Mouse (Mus musculus): Measurements from ENCODE around the gene Gm38394. TPM values are rescaled to one million over a fixed set of nuclear protein-coding genes. Genes with fewer than 3 reads are reported as not detected.
"Not testable (repeated sequence)": the region's sequence is repeated elsewhere in the genome, so short reads cannot be mapped to it uniquely, and the experiment has no call there.

The Gm38394 gene
- 7.0 and 8.8 TPM in 2 replicates for polyA plus RNA-seq (2014; fragmentation: Nextera tagmentation; extraction: Ambion mirVana)

- no peaks in the 10 kb centered on the region for H3K27me3 ChIP-seq (ENCODE audit: control insufficient read depth, insufficient read depth, low read length)
- H3K9me3 ChIP-seq (replicated peaks; ENCODE audit: control insufficient read depth, low read length) = no peaks in the 10 kb centered on the region
- 3% methylated on average over 26 of the region's 26 CpGs for WGBS
- H3K36me3 ChIP-seq (replicated peaks; ENCODE audit: control insufficient read depth, insufficient read depth, low read depth, low read length) = no peaks in the 10 kb centered on the region
- peak within 1 kb of the TSS; percentile 87 for H3K27ac ChIP-seq (replicated peaks; ENCODE audit: low read depth, low read length)
- peak within 1 kb of the TSS; percentile 71 for H3K4me2 ChIP-seq (ENCODE audit: low read depth, low read length)
- peaks cover 4% of the 10 kb centered on the region; the same call in 1 of the 2 replicates for H3K4me1 ChIP-seq (ENCODE audit: control insufficient read depth, insufficient read depth, low read length)
- DNase-seq (ENCODE audit: low spot score) (peak; percentile 99), ATAC-seq (replicated peaks; ENCODE audit: insufficient number of reproducible peaks, low FRiP score, low TSS enrichment, low read depth) (peak; percentile 98)
- H3K9ac ChIP-seq (replicated peaks; ENCODE audit: low read length) = peak within 1 kb of the TSS; percentile 92
- H3K4me3 ChIP-seq (ENCODE audit: low read depth, low read length) = peak within 1 kb of the TSS; percentile 89
Observed at GRCm38 (mm10) chr1:133661203-133661933, at the start of gene Gm38394. Gene Gm38394, minus strand, starts transcription at chr1:133661318.

- no peak overlapping the region for H3K27ac ChIP-seq (replicated peaks; ENCODE audit: low read depth, low read length)
- no peaks in the 10 kb centered on the region for H3K27me3 ChIP-seq (ENCODE audit: control insufficient read depth, insufficient read depth, low read length)
- H3K4me2 ChIP-seq (ENCODE audit: low read depth, low read length) = no peak overlapping the region
- H3K9me3 ChIP-seq (replicated peaks; ENCODE audit: control insufficient read depth, low read length) = no peaks in the 10 kb centered on the region
- 0 out of 2 replicates have a peak, but pooled peaks cover 2% of the 10 kb centered on the region for H3K4me1 ChIP-seq (ENCODE audit: control insufficient read depth, insufficient read depth, low read length)
- DNase-seq (ENCODE audit: low spot score) (no peak), ATAC-seq (replicated peaks; ENCODE audit: insufficient number of reproducible peaks, low FRiP score, low TSS enrichment, low read depth) (no peak)
- no peak overlapping the region for H3K4me3 ChIP-seq (ENCODE audit: low read depth, low read length)
- WGBS = 62% methylated on average over 6 of the region's 6 CpGs
- H3K9ac ChIP-seq (replicated peaks; ENCODE audit: low read length) = no peak overlapping the region
- no peaks in the 10 kb centered on the region for H3K36me3 ChIP-seq (replicated peaks; ENCODE audit: control insufficient read depth, insufficient read depth, low read depth, low read length)
Observed at GRCm38 (mm10) chr1:133710895-133711294, 49.8 kb upstream of the Gm38394 start.

- Histone ChIP-seq H3K9me3 (replicated peaks; ENCODE audit: control insufficient read depth, low read length) (no peaks in the 10 kb centered on the region), H3K4me3 (ENCODE audit: low read depth, low read length) (no peak overlapping the region), H3K4me2 (ENCODE audit: low read depth, low read length) (no peak overlapping the region), H3K27ac (replicated peaks; ENCODE audit: low read depth, low read length) (no peak overlapping the region), H3K36me3 (replicated peaks; ENCODE audit: control insufficient read depth, insufficient read depth, low read depth, low read length) (no peaks in the 10 kb centered on the region), H3K4me1 (ENCODE audit: control insufficient read depth, insufficient read depth, low read length) (0 out of 2 replicates have a peak, but pooled peaks cover 2% of the 10 kb centered on the region), H3K9ac (replicated peaks; ENCODE audit: low read length) (no peak overlapping the region), H3K27me3 (ENCODE audit: control insufficient read depth, insufficient read depth, low read length) (no peaks in the 10 kb centered on the region)
- 0 out of 2 replicates have a peak, but pooled peaks have one; percentile 50 for ATAC-seq (replicated peaks; ENCODE audit: insufficient number of reproducible peaks, low FRiP score, low TSS enrichment, low read depth)
- no peak for DNase-seq (ENCODE audit: low spot score)
- WGBS = 73% methylated on average over 3 of the region's 3 CpGs
Observed at GRCm38 (mm10) chr1:133709292-133709691, 48.2 kb upstream of the Gm38394 start.

GRCm38 (mm10) chr1:133701824-133702223, 40.7 kb upstream of the Gm38394 start:
- not testable (repeated sequence) for ATAC-seq (replicated peaks; ENCODE audit: insufficient number of reproducible peaks, low FRiP score, low TSS enrichment, low read depth); H3K9me3 ChIP-seq (replicated peaks; ENCODE audit: control insufficient read depth, low read length); H3K4me1 ChIP-seq (ENCODE audit: control insufficient read depth, insufficient read depth, low read length); DNase-seq (ENCODE audit: low spot score); H3K36me3 ChIP-seq (replicated peaks; ENCODE audit: control insufficient read depth, insufficient read depth, low read depth, low read length); H3K4me3 ChIP-seq (ENCODE audit: low read depth, low read length); H3K27me3 ChIP-seq (ENCODE audit: control insufficient read depth, insufficient read depth, low read length); H3K9ac ChIP-seq (replicated peaks; ENCODE audit: low read length); H3K4me2 ChIP-seq (ENCODE audit: low read depth, low read length); H3K27ac ChIP-seq (replicated peaks; ENCODE audit: low read depth, low read length)
- 8% methylated on average over 1 of the region's 2 CpGs for WGBS

- Histone ChIP-seq H3K27ac (replicated peaks; ENCODE audit: low read depth, low read length) (no peak overlapping the region), H3K9ac (replicated peaks; ENCODE audit: low read length) (no peak overlapping the region), H3K4me1 (ENCODE audit: control insufficient read depth, insufficient read depth, low read length) (peaks cover 4% of the 10 kb centered on the region; the same call in 1 of the 2 replicates), H3K4me3 (ENCODE audit: low read depth, low read length) (no peak overlapping the region), H3K9me3 (replicated peaks; ENCODE audit: control insufficient read depth, low read length) (no peaks in the 10 kb centered on the region), H3K27me3 (ENCODE audit: control insufficient read depth, insufficient read depth, low read length) (no peaks in the 10 kb centered on the region), H3K36me3 (replicated peaks; ENCODE audit: control insufficient read depth, insufficient read depth, low read depth, low read length) (no peaks in the 10 kb centered on the region), H3K4me2 (ENCODE audit: low read depth, low read length) (no peak overlapping the region)
- no peak for ATAC-seq (replicated peaks; ENCODE audit: insufficient number of reproducible peaks, low FRiP score, low TSS enrichment, low read depth)
- 90% methylated on average over 12 of the region's 12 CpGs for WGBS
- DNase-seq (ENCODE audit: low spot score) = no peak
Observed at GRCm38 (mm10) chr1:133697935-133698620, 37.0 kb upstream of the Gm38394 start.

GRCm38 (mm10) chr1:133695901-133696300, 34.8 kb upstream of the Gm38394 start:
- ATAC-seq (replicated peaks; ENCODE audit: insufficient number of reproducible peaks, low FRiP score, low TSS enrichment, low read depth) (0 out of 2 replicates have a peak, but pooled peaks have one; percentile 45), DNase-seq (ENCODE audit: low spot score) (peak; percentile 62)
- Histone ChIP-seq H3K9me3 (replicated peaks; ENCODE audit: control insufficient read depth, low read length) (no peaks in the 10 kb centered on the region), H3K27me3 (ENCODE audit: control insufficient read depth, insufficient read depth, low read length) (no peaks in the 10 kb centered on the region), H3K9ac (replicated peaks; ENCODE audit: low read length) (no peak overlapping the region), H3K36me3 (replicated peaks; ENCODE audit: control insufficient read depth, insufficient read depth, low read depth, low read length) (no peaks in the 10 kb centered on the region), H3K4me1 (ENCODE audit: control insufficient read depth, insufficient read depth, low read length) (peaks cover 4% of the 10 kb centered on the region; the same call in 1 of the 2 replicates), H3K4me3 (ENCODE audit: low read depth, low read length) (no peak overlapping the region), H3K4me2 (ENCODE audit: low read depth, low read length) (no peak overlapping the region), H3K27ac (replicated peaks; ENCODE audit: low read depth, low read length) (peak overlapping the region; percentile 59)
- WGBS = 40% methylated on average over 7 of the region's 7 CpGs

GRCm38 (mm10) chr1:133694876-133695275, 33.8 kb upstream of the Gm38394 start:
- H3K27ac ChIP-seq (replicated peaks; ENCODE audit: low read depth, low read length) = no peak overlapping the region; the same call in 1 of the 2 replicates
- ATAC-seq (replicated peaks; ENCODE audit: insufficient number of reproducible peaks, low FRiP score, low TSS enrichment, low read depth) = no peak
- no peaks in the 10 kb centered on the region for H3K36me3 ChIP-seq (replicated peaks; ENCODE audit: control insufficient read depth, insufficient read depth, low read depth, low read length)
- no peaks in the 10 kb centered on the region for H3K9me3 ChIP-seq (replicated peaks; ENCODE audit: control insufficient read depth, low read length)
- 86% methylated on average over 1 of the region's 1 CpGs for WGBS
- peaks cover 4% of the 10 kb centered on the region; the same call in 1 of the 2 replicates for H3K4me1 ChIP-seq (ENCODE audit: control insufficient read depth, insufficient read depth, low read length)
- H3K4me3 ChIP-seq (ENCODE audit: low read depth, low read length) = no peak overlapping the region
- H3K9ac ChIP-seq (replicated peaks; ENCODE audit: low read length) = no peak overlapping the region
- no peaks in the 10 kb centered on the region for H3K27me3 ChIP-seq (ENCODE audit: control insufficient read depth, insufficient read depth, low read length)
- no peak for DNase-seq (ENCODE audit: low spot score)
- H3K4me2 ChIP-seq (ENCODE audit: low read depth, low read length) = no peak overlapping the region

GRCm38 (mm10) chr1:133694301-133694700, 33.2 kb upstream of the Gm38394 start:
- peaks cover 4% of the 10 kb centered on the region; the same call in 1 of the 2 replicates for H3K4me1 ChIP-seq (ENCODE audit: control insufficient read depth, insufficient read depth, low read length)
- ATAC-seq (replicated peaks; ENCODE audit: insufficient number of reproducible peaks, low FRiP score, low TSS enrichment, low read depth) (no peak), DNase-seq (ENCODE audit: low spot score) (peak; percentile 50)

More at GRCm38 (mm10) chr1:133694301-133694700, 33.2 kb upstream of the Gm38394 start:
- no peaks in the 10 kb centered on the region for H3K27me3 ChIP-seq (ENCODE audit: control insufficient read depth, insufficient read depth, low read length)
- H3K27ac ChIP-seq (replicated peaks; ENCODE audit: low read depth, low read length) = no peak overlapping the region; the same call in 1 of the 2 replicates
- H3K4me2 ChIP-seq (ENCODE audit: low read depth, low read length) = no peak overlapping the region
- H3K4me3 ChIP-seq (ENCODE audit: low read depth, low read length) = no peak overlapping the region
- no peak overlapping the region for H3K9ac ChIP-seq (replicated peaks; ENCODE audit: low read length)
- 0% methylated on average over 1 of the region's 1 CpGs for WGBS
- H3K9me3 ChIP-seq (replicated peaks; ENCODE audit: control insufficient read depth, low read length) = no peaks in the 10 kb centered on the region
- H3K36me3 ChIP-seq (replicated peaks; ENCODE audit: control insufficient read depth, insufficient read depth, low read depth, low read length) = no peaks in the 10 kb centered on the region
